In the genomic region with DNA sequence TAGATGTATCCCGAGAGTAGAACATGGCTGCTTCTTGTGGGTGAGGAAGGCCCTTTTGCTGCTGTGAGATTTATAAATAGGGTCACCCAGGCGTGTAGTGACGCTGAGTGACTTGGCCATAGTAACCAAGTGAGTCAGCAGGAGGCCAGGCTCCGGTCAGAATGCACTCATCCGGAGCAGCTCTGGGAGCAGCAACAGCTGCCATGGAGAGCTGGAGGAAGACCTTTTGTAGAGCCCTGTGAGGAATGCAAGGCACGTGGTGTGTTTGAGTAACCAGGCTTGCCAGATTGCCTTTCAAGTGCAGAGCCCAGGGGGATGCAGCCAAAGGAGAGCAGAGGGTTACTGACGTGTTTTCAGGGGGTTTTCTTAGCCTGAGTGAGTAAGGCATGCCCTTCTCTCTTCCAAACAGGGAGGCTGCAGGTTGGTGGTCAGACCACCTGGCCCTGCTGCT, we compare ENCODE assay signal across 8 mouse cellular contexts.
A peak's percentile ranks its signal among the peaks of the same experiment; 100 is the strongest.
DNase-seq lines count a peak whose midpoint lies in the region; ATAC-seq and TF ChIP-seq lines count a peak whose summit lies in the region.

No protein-coding gene starts in this region.

- H3K27me3 ChIP-seq in heart, embryonic 10.5 days (ENCODE audit: insufficient read depth, poor library complexity, severe bottlenecking) = no peaks in the 10 kb centered on the region
- H3K27me3 ChIP-seq in kidney, embryonic 14.5 days (ENCODE audit: control insufficient read depth, insufficient read depth, low read length) = no peaks in the 10 kb centered on the region
- H3K27me3 ChIP-seq in limb, embryonic 12.5 days = no peaks in the 10 kb centered on the region
- H3K27me3 ChIP-seq in midbrain, embryonic 16.5 days (ENCODE audit: control insufficient read depth, insufficient read depth, low read depth, low read length) = no peaks in the 10 kb centered on the region

- no peaks in the 10 kb centered on the region for H3K9me3 ChIP-seq in heart, embryonic 10.5 days
- H3K9me3 ChIP-seq in kidney, embryonic 14.5 days (ENCODE audit: control insufficient read depth, low read length) = no peaks in the 10 kb centered on the region
- no peaks in the 10 kb centered on the region for H3K9me3 ChIP-seq in limb, embryonic 12.5 days
- H3K9me3 ChIP-seq in midbrain, embryonic 16.5 days (replicated peaks; ENCODE audit: control insufficient read depth, low read length, poor library complexity, severe bottlenecking) = no peaks in the 10 kb centered on the region

- no peak for TF ChIP-seq POLR2A in embryonic fibroblast, embryonic 13.5 days (IDR thresholded peaks at IDR 0.05; ENCODE audit: low read depth, low read length)

- H3K27ac ChIP-seq in embryonic fibroblast, embryonic 13.5 days (ENCODE audit: insufficient read depth, low read length) = peak overlapping the region; percentile 74
- H3K27ac ChIP-seq in heart, embryonic 10.5 days = peak overlapping the region; percentile 91
- peak overlapping the region; percentile 81 for H3K27ac ChIP-seq in kidney, embryonic 14.5 days (ENCODE audit: low read depth, low read length)
- peak overlapping the region; percentile 72 for H3K27ac ChIP-seq in limb, embryonic 12.5 days
- H3K27ac ChIP-seq in midbrain, embryonic 16.5 days (ENCODE audit: low read length) = peak overlapping the region; percentile 30; the same call in 1 of the 2 replicates

- peak overlapping the region; percentile 21; the same call in 1 of the 2 replicates for H3K4me2 ChIP-seq in kidney, embryonic 14.5 days (replicated peaks; ENCODE audit: low read depth, low read length)
- H3K4me2 ChIP-seq in limb, embryonic 12.5 days = 0 out of 2 replicates have a peak overlapping the region, but pooled peaks have one; percentile 3
- peak overlapping the region; percentile 16; the same call in 1 of the 2 replicates for H3K4me2 ChIP-seq in midbrain, embryonic 16.5 days (ENCODE audit: low read length)

- peaks cover 6% of the 10 kb centered on the region; the same call in 1 of the 2 replicates for H3K4me1 ChIP-seq in embryonic fibroblast, embryonic 13.5 days (ENCODE audit: control insufficient read depth, insufficient read depth, low read length)
- H3K4me1 ChIP-seq in heart, embryonic 10.5 days = peaks cover 27% of the 10 kb centered on the region
- peaks cover 11% of the 10 kb centered on the region for H3K4me1 ChIP-seq in kidney, embryonic 14.5 days (ENCODE audit: control insufficient read depth, insufficient read depth, low read length)
- H3K4me1 ChIP-seq in limb, embryonic 12.5 days (replicated peaks) = peaks cover 11% of the 10 kb centered on the region
- peaks cover 5% of the 10 kb centered on the region for H3K4me1 ChIP-seq in midbrain, embryonic 16.5 days (ENCODE audit: control insufficient read depth, insufficient read depth, low read length)

- 6% methylated on average over 7 of the region's 7 CpGs for WGBS in heart, embryonic 10.5 days
- 3% methylated on average over 7 of the region's 7 CpGs for WGBS in kidney, embryonic 14.5 days
- WGBS in limb, embryonic 12.5 days = 6% methylated on average over 7 of the region's 7 CpGs
- WGBS in midbrain, embryonic 16.5 days = 1% methylated on average over 7 of the region's 7 CpGs

- no peak overlapping the region for H3K9ac ChIP-seq in kidney, embryonic 14.5 days (ENCODE audit: low read depth, low read length)
- no peak overlapping the region for H3K9ac ChIP-seq in limb, embryonic 12.5 days (replicated peaks)
- no peak overlapping the region for H3K9ac ChIP-seq in midbrain, embryonic 16.5 days (ENCODE audit: low read depth, low read length)

- no peaks in the 10 kb centered on the region for H3K36me3 ChIP-seq in heart, embryonic 10.5 days
- H3K36me3 ChIP-seq in kidney, embryonic 14.5 days (ENCODE audit: control insufficient read depth, insufficient read depth, low read length) = no peaks in the 10 kb centered on the region
- no peaks in the 10 kb centered on the region for H3K36me3 ChIP-seq in limb, embryonic 12.5 days
- H3K36me3 ChIP-seq in midbrain, embryonic 16.5 days (ENCODE audit: control insufficient read depth, insufficient read depth, low read length) = no peaks in the 10 kb centered on the region

- no peak overlapping the region for H3K4me3 ChIP-seq in embryonic fibroblast, embryonic 13.5 days (ENCODE audit: insufficient read depth, low read length)
- H3K4me3 ChIP-seq in heart, embryonic 10.5 days = peak overlapping the region; percentile 29
- H3K4me3 ChIP-seq in kidney, embryonic 14.5 days (ENCODE audit: low read length) = no peak overlapping the region
- H3K4me3 ChIP-seq in limb, embryonic 12.5 days (replicated peaks) = no peak overlapping the region
- H3K4me3 ChIP-seq in midbrain, embryonic 16.5 days (ENCODE audit: low read depth, low read length) = no peak overlapping the region

- ATAC-seq in kidney, embryonic 14.5 days (ENCODE audit: low FRiP score, low TSS enrichment) = peak; percentile 100
- peak; percentile 92 for ATAC-seq in limb, embryonic 12.5 days (ENCODE audit: insufficient number of reproducible peaks, insufficient read depth, low FRiP score, low TSS enrichment, low read depth)
- ATAC-seq in midbrain, embryonic 16.5 days = peak; percentile 96
- no peak for ATAC-seq in inflammation-experienced regulatory T-cells, adult 6 months

- peak; percentile 70 to 81 for DNase-seq in adrenal gland, postnatal 36 days
- DNase-seq in heart, embryonic 10.5 days (ENCODE audit: low spot score) = peak; percentile 95
- DNase-seq in telencephalon, adult 2 months (ENCODE audit: low read depth, low spot score) = peak; percentile 2

- no peak for TF ChIP-seq CTCF in embryonic fibroblast, embryonic 13.5 days (IDR thresholded peaks at IDR 0.05; ENCODE audit: borderline replicate concordance, insufficient read depth, low read length)

Comparison
In these comparisons a context has a peak if more than half of its experiments do, and no peak if none do; other contexts are left out.
1. DNase-seq: peak in every context shown above with its lines; median percentile 95 in heart, embryonic 10.5 days; 76 in adrenal gland, postnatal 36 days; 2 in telencephalon, adult 2 months.
2. H3K27ac ChIP-seq: peak in every context shown above with its lines; median percentile 91 in heart, embryonic 10.5 days; 81 in kidney, embryonic 14.5 days; 74 in embryonic fibroblast, embryonic 13.5 days; 72 in limb, embryonic 12.5 days; 30 in midbrain, embryonic 16.5 days.